Mouse (Mus musculus) mouse embryonic stem cell (cell line): ENCODE data around the gene Agap3.

Experiments used
- in situ Hi-C, 2 experiments: fragments of 300-500 bp; cut with MboI; formaldehyde crosslinking; loops; 1 replicate in 1 of 2; 3 replicates in 1 of 2; pipeline ENCODE4 v1.14.3; 2019 to 2020; ENCODE audit warnings: low sequenced_read_pairs in 2 of 2, low pct_unique_long_range_greater_than_20kb in 1 of 2, mixed read lengths in 1 of 2; ENCODE audit not compliant: unreplicated experiment in 1 of 2

Gene Agap3

DNA sequence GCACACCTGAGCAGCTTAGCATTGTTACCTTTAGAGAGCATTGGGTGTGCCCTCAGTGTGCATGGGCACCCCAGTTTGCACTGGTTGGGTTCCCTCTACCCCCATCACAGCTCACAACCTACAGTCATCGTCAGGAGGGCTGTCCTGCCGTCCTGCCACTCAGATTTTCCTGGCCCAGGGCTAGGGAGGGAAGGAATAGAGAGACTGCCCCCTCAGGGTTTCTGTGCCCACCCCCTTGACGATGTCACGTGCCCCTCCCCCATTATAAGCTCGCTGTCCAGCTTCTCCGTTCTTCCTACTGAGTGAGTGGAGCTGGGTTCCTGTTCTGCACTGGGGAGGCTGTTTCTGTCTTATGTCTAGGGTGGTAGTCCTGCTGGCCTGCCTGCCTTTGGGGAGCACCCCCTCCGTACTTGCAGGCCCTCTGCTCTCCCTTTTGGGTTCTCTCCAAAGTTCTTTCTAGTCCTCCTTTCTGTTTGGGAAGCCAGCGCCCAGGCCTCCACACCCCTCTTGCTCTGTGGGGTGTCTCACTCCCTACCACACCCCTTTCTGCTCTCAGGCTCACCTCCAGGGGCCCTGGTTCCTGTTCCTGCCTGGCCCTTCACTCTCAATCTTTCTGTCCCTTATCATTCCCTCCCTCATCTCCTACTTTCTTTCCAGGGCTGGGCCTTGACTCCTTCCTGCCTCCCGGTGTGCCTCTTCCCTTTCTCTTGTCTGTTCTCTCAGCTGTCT is 25.3 kb upstream of the Agap3 start:
- in situ Hi-C loops: no loop called here

DNA sequence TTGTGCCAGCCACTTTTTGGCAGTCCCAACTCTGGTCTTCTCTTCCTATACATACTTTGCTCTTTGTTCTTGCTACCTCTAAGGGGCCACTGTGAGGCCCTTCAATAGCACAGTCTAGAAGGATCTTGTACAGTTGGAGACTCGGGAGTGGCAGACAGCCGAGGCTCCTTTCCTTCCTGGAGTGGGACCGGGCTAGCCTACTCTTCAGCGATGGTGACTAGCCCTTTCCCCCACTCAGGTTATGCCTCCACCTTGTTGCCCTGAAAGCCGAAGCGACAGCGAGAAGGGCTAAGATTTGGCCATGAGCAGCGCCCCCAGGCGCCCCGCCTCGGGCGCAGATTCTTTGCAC is 24.7 kb upstream of the Agap3 start:
- in situ Hi-C loops: no loop called here

DNA sequence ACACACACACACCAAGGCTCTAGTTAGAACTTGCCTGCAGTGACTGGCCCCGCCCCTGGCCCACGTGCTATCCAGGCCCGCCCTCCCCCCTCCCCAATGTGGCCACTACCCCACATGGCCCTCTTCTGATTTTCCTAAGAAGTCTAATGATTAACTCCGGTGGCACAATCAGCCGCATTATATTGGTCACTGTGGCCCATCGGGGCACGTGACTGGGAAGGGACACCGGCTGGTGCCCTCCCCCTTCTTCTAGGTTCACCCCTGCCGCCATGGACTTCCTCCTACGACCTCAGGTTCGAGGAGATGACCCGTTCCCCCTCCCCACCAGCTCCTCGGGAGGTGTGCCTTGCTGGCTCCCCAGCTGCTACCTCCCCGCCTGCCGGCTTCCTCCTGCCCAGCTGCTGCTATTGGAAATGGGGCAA is 24.0 kb upstream of the Agap3 start:
- in situ Hi-C loops: no loop called here

DNA sequence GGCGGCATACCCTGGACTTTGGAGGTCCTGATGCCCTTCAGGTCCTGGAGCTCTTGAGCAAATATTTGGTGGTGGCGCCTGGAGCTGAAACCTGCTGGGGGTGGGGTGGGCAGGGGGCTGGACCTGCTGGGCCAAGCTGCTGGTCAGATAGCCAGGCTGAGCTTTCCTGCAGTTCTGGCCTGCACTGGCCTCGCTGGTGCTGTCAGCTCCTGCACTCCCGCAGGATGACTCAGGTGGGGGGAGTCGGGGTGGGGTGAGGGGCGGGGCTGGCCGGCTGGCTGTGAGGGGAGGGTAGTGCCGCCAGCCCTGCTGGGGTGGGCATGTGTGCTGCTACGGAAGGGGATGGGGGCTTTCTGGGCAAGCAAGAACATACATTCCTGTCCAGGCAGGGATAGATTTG is 23.4 kb upstream of the Agap3 start:
- in situ Hi-C loops: no loop called here

DNA sequence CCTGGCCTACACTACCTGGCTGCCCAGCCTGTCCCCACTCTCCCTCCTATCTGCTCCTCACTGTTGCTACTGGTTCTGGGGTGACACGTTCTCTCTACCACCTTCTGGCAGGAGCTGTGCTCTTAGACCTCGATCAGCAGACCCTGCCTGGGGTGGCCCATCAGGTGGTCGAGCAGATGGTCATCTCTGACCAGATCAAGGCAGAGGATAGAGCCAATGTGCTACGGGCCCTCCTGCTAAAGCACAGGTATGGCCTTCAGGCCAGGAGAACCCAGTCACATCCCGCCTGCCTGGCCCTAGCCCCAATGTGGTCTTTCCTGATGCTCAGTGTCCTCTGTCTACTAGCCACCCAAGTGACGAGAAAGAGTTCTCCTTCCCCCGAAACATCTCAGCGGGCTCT is 18.0 kb upstream of the Agap3 start:
- in situ Hi-C loops: no loop called here

DNA sequence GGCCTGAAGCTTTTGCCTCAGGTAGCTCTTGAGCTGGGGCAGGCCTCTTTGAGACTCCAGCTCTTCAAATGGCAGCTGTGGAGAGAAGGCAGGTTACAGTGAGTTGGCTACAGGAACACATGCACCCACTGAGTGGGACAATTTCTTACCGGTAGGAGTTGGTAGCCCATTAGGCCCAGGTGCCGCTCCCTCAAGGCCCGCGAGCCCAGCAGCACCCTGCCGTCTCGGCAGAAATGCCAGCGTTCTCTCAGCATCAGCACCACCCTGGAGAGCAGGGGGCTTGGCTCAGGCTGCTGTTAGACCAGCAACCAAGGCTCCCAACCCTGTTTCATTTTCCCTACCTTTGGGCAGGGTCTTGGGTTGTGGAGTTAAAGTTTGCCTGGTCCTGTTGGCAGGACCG is 10.8 kb upstream of the Agap3 start:
- in situ Hi-C loops: no loop called here

DNA sequence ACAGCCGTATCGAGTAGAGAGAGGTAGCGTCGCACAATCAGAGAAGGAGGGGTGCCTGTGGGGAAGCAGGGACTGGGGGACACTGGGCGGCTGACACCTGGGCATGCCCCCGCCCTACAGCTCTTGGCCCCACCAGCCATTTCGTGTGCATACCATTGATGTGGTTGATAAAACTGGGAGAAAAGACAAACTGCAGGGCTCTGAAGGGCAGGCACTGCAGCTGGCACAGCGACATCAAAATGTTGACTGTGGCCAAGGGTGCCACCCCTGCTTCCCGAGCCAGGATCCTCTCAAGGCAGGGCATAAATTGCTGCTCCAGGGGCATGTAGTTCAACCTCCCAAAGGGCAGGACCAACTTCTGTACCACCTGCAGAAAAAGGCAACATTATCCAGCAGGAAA is 9.9 kb upstream of the Agap3 start:
- in situ Hi-C loops: no loop called here

DNA sequence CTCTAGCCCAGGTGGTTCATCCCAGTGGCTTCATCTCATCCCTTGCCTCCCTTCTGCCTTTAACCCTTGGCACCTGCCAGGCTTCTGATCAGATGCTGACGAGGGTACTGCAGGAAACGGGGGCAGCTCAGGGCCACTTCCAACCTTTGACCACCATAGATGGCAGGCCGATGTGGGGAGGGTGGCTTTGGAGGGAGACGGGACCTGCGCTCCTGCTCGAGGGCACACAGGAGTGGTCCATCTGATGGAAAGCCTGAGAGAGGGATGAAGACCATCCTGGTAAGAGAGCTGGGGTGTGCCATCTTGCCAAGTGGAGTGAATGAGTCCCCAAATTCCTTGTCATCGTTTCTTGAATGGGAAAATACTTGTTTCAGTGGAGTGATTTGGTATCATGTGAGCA is 8.8 kb upstream of the Agap3 start:
- in situ Hi-C loops: no loop called here

DNA sequence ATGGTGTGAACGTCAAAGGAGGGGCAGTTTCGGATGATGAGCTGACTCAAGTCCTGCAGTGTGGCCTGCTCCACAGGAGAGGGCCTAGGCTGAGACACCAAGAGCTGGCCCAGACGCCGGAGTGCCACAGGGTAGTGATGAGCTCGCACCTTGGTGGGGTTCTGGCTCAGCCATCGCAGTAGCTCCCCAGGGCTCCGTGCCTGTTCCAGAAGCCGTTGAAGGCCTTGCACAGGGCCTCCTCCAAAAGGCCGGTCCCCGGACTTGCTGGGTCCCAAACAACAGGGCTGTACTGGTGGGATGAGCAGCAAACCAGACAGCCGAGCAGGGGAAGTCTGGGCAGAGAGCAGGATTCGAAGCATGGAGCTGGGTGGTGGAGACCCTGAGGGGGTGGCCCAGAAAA is 8.1 kb upstream of the Agap3 start:
- in situ Hi-C loops: no loop called here

DNA sequence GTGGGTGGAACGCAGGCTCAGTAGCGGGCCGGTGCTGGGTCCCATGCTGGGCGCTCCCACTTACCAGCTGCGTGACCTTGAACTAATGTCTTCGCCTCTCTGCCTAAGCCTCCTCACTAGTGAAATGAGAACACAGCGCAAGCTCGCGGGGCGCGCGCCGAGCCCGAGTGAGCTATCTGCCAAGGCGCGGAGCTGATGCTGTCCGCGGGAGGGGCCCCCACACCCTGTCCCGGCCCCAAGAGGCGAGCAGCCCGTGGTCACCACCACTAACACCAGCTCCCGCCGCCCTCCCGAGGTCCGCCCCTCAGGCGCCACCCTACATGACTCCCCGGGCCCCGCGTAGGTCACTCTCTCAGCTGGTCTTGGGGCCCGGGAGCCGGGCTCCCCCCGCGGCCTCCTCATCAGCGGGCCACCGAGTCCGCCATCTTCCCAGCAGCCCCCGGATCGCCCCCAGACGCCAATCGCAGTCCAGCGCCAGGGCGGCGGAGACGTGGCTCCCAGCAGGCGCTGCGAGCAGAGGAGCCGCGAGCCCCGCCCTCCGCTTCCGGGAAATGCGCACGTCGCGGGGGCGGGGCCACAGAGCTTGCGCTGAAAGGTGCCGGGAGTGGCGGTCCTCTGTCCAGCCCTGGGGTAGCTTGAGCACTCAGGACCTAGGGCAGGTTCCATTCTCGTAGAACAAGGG is 7.1 kb upstream of the Agap3 start, which contains the start of gene Fastk:
TSS of gene Fastk (minus strand) at position 542 of the 682 bp plus-strand sequence.
- in situ Hi-C loops: no loop called here

DNA sequence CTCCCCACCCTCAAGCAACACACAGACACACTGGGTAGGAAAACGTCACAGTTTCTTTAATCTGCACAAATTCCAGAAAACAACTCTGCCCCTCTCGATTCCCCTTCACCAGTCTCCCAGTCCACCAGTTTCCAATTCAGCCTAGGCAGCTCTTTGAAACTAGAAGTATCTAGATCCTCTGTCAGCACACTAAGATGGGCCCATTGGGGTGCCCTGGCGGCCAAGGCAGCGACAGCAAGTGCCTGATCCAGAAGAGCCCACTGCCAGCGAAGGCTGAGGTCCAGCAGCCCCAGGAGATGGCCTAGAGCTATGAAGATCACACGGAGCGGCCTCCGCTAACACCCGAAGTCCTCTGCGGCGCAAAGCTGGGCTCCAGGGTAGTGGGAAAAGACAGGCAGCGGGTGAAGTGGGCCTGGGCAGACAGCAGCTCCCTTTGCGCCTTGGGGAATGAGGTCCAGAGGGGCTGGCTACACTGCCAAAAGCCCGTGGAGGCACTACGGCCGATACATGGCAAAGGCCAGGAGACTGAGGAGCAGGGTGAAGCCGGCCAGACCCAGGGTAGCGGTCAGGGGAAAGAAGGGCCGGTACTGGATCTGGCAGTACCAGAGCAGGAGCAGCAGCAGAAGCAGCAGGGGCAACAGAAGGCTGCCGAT is 6.4 kb upstream of the Agap3 start:
- in situ Hi-C loops: no loop called here

DNA sequence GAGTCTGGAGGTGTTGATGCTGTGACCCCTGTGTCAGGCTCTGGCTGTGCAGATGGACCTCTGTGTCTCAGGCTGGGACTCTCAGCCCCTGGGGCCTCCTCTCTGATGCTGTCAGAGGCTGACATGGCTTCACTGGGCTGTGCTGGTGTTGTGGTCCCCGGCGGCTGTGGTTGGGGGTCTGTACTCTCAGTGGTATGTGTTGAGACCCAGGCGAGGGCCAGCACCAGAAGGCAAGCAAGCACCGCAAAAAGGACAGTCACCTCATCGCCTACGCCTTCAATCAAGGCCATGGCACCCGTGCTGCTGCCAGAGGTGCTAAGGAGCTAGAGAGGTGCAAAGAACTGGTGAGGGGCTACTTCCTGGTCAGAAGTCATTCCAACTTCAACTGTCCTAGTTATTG is 5.3 kb upstream of the Agap3 start:
- in situ Hi-C loops: no loop called here

DNA sequence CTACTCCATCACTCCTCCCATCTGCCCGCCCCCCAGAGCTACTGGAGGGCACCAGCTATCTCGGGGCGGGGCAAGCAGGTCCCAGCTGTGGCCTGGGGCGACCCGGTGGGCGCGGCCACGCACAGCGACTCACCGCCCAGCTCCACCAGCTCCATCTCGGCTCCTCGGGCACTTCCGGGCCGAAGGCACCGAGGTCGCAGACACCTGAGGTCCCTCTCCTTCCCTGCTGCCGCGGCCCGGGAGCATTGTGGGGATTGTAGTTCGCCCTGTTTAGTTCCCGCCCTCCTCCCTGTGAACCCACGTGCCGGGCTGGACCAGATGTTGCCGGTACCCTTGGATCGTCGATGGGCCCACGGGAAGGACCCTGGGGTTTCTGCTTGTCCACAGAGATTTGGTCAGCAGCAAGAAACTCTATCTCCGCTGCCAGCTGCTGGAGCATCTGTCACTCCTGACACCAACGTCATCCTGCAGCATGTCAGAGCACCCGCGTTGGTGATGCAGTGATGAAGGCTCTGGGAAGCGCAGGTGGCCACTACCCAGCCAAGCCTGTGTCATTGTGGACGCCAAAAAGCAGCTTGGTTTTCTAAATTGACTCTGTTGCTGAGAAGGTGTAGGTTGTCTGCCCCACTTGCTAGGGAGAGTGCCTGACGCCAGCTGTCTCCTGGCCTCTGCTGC is 4.2 kb upstream of the Agap3 start, which contains the start of gene Tmub1:
TSS of gene Tmub1 (minus strand) at position 231 of the 675 bp plus-strand sequence.
- in situ Hi-C loops: no loop called here

DNA sequence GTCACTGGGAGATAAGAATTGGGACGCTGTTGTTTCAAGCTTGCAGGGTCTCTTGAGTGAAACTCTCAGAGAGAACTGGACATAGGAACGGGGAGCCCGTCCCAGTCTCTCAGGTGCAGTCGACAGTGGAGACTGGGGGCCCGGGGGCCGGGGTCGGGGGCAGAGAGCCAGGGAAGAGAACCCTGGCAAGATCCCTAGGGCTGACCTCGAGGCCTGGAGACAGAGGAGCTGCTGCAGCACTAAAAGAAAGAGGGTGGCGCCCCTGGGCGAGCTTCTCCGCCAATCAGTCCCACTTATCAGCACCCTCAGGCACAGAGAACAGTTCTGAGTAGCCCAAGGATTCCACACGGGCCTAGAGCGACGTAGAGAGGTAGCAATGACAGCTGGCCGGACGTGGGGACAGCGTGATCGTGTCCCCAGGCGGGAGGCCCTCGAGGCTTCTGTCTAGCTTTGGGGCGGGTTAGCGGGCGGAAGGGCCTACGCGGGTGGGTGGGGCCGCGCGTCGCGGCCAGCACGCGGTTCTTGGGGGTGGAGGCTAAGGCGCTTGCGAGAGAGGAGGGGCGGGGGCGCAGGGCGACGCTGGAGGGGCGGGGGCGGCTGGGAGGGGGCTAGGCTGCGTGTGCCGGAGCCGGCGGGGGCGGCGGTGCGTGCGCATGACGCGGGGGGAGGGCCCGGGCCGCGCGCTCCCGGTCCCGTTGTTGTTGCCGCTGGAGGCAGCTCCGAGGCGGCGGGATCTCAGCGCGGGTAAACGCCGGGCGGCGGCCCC is 530 bp upstream of the Agap3 start:
- in situ Hi-C loops: no loop called here

DNA sequence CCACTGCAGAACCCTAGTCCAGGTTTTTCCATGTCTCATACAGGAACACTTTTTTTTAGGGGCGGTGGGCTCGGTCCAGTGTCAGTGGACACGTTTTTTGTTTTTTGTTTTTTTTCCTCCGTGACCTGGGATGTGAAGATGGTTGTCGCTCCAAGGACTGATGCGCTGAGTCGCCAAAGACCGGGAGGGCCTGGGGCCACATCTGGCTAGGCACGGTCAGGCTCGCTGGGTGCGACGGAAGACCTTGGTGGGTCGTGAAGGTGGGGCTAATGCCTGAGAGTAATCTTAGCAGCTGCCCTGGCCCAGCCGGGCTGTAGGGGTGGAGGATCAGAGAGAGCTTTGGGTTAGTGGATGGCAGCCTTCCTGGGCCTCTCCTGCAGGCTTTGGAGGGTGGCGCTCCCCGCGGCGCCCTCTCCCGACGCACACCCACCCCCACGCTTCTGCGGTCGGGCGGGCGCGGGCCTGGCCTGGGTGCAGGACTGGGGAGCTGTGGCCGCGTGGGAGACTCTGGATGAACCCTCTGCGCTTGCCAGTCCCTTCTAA is 785 bp downstream of the Agap3 start:
- in situ Hi-C loops: no loop called here

DNA sequence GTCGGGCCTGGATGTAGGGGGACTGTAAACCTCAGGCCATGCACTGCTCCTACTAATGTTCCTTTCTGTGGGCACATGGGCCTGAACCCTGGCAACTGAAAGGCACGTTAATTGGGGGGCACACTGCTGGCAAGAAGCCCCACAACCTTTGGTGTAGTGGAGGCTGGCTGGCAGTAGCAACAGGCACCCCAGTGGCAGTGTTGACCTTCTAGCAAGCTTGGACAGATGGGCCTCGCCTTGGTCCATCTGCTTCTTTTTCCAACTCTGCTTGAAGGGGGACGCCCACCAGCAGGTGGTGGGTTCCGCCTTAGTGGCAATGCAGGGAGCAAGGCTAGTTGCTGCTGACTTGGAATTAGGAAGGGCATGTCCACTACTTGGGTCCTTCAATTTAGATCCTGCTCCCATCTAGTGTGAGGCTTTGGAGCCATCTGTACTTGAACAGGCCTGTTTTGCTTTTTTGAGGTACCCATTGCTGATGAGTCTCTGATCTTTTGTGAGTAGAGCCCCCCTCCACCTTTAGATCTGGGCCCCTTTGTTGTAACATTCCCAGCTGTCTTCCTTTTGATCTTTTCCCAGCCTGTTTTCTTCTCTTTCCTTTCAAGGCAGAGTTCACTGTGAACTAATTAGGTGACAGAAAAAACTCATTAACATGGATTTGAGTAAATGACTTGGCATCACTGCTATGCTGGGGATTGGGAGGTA is 1.5 kb downstream of the Agap3 start:
- in situ Hi-C loops: no loop called here

DNA sequence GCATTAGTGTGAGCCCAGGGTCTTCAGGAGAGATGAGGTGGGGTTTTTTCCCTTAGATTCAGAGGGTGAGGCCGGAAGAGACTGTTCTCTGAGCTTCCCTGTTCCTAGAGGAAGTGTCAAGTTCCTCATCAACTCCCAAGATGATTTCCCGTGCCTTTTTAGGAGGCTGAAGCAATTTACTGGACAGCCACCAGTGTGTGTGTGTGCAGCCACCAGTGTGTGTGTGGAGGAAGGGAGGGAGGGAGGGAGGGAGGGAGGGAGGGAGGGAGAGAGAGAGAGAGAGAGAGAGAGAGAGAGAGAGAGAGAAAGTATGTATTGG is 2.0 kb downstream of the Agap3 start:
- in situ Hi-C loops: no loop called here

DNA sequence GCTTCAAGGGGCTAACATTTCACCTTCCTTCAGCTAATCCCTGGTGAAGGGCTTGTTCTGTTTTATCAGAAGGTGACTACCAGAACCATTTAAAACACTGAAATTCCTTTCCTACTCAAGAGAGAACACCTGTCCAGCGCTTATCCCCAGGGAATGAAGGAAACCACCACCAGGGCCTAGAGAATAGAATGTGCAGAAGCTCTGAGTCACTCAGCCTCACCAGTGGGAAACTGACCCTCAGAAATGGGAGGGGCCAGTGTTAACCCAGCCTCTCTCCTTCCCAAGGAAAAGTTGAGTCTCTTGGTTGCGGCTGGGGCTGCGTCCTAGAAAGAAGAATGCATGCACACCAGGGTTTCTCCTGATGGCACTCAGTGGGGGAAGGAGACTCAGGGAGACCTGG is 3.1 kb downstream of the Agap3 start:
- in situ Hi-C loops: no loop called here
